Mouse (Mus musculus): ENCODE results near the gene Thoc7. TPM values are rescaled to one million over a fixed set of nuclear protein-coding genes. Genes with fewer than 3 reads are reported as not detected.
"Not testable (repeated sequence)": the region's sequence is repeated elsewhere in the genome, so short reads cannot be mapped to it uniquely, and the experiment has no call there.

Thoc7 gene
- 23.7 and 24.1 TPM in 2 replicates for polyA plus RNA-seq (2012; rRNA removed)

DNA sequence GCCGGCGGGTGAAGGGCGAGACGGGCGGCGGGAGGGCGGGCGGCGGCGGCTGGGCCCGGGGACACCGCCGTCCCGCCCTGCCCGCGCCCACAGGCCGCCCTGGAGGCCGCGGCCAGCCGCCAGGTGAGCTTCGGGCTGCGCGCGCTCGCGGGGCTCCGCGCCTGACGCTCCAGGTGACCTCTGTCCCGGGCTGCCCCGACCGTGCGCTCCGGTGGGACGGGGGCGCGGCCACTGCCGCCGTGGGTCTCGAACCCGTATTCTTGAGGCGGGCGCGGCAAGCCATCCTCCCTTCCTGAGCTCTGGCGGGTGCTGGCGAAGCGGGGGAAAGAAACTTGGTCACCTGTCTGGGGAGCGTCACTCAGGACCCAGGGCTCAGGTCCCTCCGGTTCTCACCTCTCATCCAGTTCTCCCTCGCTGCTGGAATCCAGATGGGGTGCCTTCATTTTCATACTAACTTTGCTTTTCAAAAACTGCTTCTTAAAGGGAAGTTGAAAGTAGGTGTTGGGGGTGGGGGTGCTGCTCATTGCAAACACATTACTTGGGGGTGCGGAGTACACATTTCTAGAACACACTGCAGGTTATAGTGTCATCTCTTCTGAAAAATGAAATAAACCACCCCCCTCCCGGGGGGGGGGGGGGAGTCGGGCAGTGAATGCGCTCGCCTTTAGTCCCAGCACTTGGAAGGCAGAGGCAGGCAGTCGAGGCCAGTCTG lies at the start of gene Thoc7, which contains the start of gene Atxn7:
TSS of gene Thoc7 (minus strand) at position 452 of the 712 bp plus-strand sequence.
TSS of gene Atxn7 (plus strand) at position 40 of the 712 bp plus-strand sequence.
- no peak for DNase-seq (ENCODE audit: low read depth)

- DNase-seq (ENCODE audit: low read depth): no peak
Measured at GRCm38 (mm10) chr14:14009712-14010111, 48.1 kb upstream of the Thoc7 start.

GRCm38 (mm10) chr14:14002771-14003170 lies 41.1 kb upstream of the Thoc7 start:
- no peak for DNase-seq (ENCODE audit: low read depth)

- DNase-seq (ENCODE audit: low read depth): no peak
Measured at GRCm38 (mm10) chr14:13995206-13996097, 33.8 kb upstream of the Thoc7 start.

- DNase-seq (ENCODE audit: low read depth): no peak
Measured at GRCm38 (mm10) chr14:13990741-13991140, 29.1 kb upstream of the Thoc7 start.

DNA sequence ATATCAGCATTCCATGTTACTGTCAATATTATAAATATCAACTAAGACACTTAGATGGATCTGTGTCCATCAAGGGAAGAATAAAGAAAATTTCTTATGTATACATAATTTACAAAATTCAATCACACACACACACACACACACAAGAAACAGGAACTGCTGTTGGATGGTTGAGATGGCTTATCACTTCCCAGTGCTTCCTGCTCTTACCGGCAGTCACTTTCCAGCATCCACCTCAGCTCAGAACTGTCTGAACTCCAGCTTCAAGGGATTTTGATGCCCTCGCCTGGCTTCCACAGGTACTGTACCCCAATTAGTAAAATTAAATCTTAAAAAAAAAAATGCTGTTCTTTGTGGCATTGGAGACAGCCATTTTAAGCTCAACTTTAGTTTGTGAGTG lies 26.7 kb upstream of the Thoc7 start:
- no peak for DNase-seq (ENCODE audit: low read depth)

DNA sequence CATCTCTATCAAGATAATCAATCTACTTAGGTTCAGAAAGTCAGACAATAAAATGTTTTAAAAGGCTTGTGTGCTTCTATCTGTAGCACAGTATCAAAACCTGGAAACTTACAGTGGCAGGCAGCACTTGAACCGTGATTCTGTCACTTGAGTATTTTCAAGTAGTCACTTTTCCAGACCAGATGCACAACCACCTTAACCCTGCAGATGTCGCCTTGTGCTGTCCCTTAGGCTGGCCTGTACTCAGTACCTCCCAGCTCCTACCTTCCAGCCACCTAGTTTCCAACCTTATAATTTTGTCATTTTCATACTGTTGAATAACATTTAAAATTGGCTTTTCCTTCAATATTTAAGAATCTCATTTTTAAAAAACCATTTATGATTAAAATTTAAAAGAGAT lies 20.5 kb upstream of the Thoc7 start:
- no peak for DNase-seq (ENCODE audit: low read depth)

DNA sequence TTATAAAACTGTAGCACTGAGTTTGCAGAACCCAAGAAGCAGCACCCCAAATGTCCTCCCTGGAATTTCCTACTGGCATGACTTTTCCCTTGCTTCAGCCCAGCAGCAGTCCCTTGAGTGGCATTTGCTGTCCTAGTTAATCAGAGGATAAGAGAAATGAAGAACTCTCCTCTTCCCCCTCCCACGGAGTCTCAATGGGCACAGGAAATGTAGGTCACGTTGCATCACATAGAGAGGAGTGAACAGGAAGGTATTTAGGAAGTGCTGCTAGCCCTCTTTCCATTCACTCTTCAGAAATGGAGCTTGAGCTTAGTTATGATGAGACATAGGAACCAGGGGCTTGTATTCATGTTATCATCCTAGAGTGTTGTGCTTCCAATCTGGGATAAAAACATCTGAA lies 19.6 kb upstream of the Thoc7 start:
- no peak for DNase-seq (ENCODE audit: low read depth)

GRCm38 (mm10) chr14:13977498-13977897 lies 15.8 kb upstream of the Thoc7 start:
- no peak for DNase-seq (ENCODE audit: low read depth)

DNA sequence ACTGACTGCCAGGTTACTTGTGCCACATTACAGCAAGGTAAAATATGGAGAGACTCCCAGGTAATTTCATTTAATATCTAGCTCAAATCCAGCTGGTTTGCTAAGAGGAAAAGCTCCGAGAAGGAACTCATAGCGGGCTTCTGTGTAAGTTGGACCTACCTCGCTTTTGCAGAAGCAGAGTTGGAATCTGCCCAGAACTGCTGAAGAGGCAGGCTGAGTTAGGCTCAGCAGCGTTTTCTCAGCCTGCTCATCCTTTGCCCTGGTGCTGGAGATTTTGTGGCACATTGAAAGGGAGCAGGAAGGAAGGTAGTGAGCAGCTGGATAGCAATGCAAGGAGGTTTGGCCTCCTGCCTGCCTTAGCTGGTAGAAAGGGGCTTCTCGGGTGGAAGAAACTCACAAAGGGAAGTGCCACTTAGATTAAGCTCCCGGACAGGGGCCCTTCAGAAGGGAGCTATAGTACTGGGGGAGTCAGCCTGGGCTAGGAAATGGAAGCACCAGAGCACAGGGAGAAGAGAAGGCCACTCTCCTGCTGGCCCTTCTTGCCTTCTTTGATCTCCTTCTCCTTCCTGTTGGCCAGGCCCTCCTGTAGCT lies 10.1 kb upstream of the Thoc7 start:
- no peak for DNase-seq (ENCODE audit: low read depth)

DNA sequence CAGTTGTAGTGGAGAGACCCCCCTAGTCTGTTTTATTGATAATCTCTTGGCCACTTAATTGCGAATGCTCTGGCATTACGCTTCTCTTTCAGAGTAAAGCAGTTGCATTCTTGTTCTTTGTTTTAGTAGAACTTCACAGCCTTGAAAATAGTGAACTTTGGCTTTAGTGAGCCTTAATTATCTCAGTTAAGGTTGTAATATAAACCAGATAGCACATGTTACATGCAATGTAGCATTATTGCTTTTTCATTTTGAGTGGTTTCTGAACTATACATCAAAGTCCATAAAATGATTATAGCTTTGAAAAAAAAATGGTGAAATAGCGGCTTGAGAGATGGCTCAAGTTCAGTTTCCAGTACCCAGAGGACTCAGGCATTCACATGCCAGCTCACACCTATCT lies 8.9 kb upstream of the Thoc7 start:
- no peak for DNase-seq (ENCODE audit: low read depth)

- DNase-seq (ENCODE audit: low read depth): no peak
Measured at GRCm38 (mm10) chr14:13968476-13968875, 6.8 kb upstream of the Thoc7 start.

DNA sequence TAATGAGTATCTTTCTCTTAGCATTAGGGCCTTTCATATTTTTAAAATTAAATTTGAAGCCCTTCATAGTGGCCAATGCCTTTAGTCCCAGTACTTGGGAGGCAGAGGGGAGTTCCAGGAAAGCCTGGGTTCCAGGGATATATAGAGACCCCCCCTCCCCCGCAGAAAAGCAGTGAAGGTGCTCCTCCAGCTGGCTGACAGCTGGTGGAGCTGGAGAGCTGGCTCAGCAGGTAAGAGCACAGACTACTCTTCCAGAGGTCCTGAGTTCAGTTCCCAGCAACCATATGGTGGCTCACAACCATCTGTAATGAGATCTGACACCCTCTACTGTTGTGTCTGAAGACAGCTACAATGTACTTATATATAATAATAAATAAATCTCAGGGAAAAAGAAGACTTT lies 6.0 kb upstream of the Thoc7 start:
- no peak for DNase-seq (ENCODE audit: low read depth)

DNA sequence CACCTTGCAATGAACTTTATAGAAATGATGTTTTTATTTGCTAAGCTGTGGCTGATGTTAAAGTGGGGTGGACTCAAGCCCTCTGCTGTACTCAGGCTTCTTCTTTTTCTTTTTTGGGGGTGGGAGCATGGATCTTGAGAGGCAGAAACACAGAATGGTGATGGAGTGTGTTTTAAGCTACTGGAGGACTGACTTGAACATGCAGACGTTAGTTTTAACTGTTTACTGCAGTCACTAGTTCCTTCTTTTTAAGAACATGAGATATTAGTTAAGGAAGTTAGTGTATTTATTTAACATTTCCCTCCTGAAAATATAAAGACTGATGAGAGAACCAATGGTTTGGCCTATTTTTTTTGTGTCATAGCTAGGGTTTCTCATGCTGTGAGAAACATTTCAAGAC lies 1.9 kb upstream of the Thoc7 start:
- no peak for DNase-seq (ENCODE audit: low read depth)

DNA sequence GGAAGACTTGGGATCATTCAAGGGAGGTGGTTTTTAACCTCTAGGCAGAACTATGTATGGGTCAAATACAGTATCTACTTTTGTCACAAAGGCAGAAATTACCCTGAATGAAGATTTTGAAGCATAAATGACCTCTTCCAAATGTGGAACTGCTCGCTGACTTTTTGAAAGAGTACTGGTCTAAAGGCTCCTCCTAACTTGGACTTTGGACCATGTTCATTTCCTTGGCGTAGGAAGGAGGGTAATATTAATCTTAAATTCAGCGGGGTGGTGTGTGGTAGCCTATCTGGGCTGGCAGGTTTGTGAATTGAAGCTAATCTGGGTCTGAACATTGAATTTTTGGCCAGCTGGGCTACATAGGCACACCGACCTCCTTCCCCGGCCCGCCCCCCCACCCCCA lies 824 bp upstream of the Thoc7 start:
- DNase-seq (ENCODE audit: low read depth): no peak

DNA sequence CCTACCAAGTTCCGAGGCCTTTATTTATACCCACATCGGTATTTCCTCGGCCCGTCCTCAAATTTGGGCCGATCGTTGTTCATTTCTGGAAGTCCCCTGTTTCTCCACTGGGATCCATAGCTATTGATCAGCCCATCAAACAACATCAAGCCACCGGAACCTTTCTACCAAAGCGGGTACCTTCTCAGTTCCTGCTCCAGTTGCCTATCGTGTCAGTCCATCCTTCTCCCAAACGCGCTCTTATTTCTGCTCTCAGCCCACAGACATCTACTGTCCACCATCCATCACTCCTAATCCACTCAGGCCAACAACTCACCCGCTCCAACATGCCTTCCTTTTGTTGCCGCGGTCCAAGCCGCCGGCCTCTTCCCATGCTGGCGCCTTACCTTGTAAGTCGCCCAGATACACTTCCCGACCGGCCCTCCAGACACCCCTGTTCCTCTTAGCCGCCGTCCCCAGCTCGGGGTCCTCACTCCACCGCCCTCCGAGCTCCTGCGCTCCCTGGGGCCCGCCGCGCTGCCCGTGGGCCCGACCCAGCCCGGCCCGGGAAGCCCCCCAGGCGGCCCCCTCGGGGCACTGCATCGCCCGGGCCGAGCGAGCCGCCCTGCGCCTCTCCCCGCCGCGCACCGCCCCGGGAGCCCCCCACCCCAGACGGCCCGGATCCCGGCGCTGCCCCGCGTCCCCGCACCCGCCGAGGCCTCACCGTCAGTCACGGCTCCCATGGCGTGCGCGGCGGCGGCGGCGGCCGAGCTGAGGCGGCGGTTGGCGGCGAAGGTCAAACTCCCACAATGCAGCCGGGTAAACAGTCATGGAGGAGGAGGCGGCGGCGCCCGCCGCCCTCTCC lies 948 bp downstream of the Thoc7 start:
- no peak for DNase-seq (ENCODE audit: low read depth)

- no peak for DNase-seq (ENCODE audit: low read depth)
Measured at GRCm38 (mm10) chr14:13960079-13960478, 1.6 kb downstream of the Thoc7 start.

DNA sequence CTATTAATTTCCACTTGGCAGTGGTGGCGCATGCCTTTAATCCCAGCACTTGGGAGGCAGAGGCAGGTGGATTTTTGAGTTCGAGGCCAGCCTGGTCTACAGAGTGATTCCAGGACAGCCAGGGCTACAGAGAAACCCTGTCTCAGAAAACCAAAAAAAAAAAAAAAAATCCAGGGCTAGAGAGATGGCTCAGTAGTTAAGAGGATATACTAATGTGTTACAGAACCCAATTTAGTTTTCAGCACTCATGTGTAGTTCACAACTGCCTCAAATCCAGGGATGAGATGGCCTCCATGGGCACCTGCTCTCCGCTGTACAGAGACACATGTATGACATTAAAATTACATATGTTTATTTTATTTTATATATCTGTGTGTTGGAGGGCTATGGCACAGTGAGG lies 9.5 kb downstream of the Thoc7 start:
- DNase-seq (ENCODE audit: low read depth): not testable (repeated sequence)

- no peak for DNase-seq (ENCODE audit: low read depth)
Measured at GRCm38 (mm10) chr14:13950401-13950800, 11.3 kb downstream of the Thoc7 start.

DNA sequence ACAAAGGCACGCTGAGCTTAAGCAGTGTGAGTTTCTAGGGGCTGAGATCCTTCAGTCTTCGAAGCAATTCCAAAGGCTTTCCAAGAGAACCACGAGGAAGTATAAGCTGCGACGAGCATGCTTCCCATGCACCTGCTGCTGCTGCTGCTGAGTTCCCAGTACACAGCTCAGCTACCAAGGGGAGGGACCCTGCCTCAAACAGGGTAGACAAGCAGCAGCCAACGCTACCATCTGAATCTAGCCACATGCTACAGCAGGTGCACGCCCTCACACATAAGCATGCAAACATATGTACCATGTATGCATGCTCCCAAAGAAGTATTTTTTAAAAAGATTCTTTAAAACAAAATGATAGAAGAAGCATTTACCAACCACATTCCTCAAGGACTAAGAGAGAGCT lies 13.3 kb downstream of the Thoc7 start:
- no peak for DNase-seq (ENCODE audit: low read depth)

DNA sequence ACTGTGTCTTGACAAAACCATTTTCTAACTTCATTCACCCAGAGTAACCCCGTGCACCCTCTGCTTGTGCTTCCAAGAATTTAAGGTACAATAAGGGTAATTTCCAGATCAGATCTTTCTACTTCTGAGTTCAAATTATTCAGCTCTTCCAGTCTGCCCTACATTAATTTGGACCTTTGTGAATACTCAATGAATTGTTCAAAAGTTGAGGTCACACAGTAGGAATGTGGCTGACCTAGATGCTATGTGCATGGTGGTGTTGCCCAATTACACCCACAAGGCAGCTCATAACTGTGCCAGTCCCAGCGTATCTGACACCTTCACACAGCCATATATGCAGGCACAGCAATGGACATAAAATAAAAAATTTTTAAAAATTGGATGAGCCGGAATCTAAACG lies 17.0 kb downstream of the Thoc7 start:
- DNase-seq (ENCODE audit: low read depth): no peak

- DNase-seq (ENCODE audit: low read depth): no peak
Measured at GRCm38 (mm10) chr14:13934052-13934371, 27.6 kb downstream of the Thoc7 start.
